Mouse (Mus musculus) erythroid progenitor cell, adult 5-6 weeks (primary cell): ENCODE results near the gene C1qtnf7. TPM values are rescaled to one million over a fixed set of nuclear protein-coding genes. Genes with fewer than 3 reads are reported as not detected.

Experiments used
- ATAC-seq: replicated peaks from 2 replicates; pipeline ENCODE4 v1.8.0; 2016; ENCODE audit warnings: moderate number of reproducible peaks, mild to moderate bottlenecking, moderate TSS enrichment, inconsistent platforms; ENCODE audit not compliant: poor library complexity, low FRiP score, severe bottlenecking
- total RNA-seq, 2 experiments: library from RNA; stranded (forward) in 1 of 2; stranded (reverse) in 1 of 2; fragments of 150-400 nt in 1 of 2; fragments of 186-747, 209-891 nt in 1 of 2; gene quantifications; 2 replicates each; pipeline versions ENCODE4 v1.2.3 to v1.2.4; 2015 to 2017; ENCODE audit warnings: low replicate concordance in 2 of 2

C1qtnf7 gene
- total RNA-seq (2015; ENCODE audit: low replicate concordance) = not detected in 2 replicates
- total RNA-seq (2017; ENCODE audit: low replicate concordance) = not detected in 2 replicates

DNA sequence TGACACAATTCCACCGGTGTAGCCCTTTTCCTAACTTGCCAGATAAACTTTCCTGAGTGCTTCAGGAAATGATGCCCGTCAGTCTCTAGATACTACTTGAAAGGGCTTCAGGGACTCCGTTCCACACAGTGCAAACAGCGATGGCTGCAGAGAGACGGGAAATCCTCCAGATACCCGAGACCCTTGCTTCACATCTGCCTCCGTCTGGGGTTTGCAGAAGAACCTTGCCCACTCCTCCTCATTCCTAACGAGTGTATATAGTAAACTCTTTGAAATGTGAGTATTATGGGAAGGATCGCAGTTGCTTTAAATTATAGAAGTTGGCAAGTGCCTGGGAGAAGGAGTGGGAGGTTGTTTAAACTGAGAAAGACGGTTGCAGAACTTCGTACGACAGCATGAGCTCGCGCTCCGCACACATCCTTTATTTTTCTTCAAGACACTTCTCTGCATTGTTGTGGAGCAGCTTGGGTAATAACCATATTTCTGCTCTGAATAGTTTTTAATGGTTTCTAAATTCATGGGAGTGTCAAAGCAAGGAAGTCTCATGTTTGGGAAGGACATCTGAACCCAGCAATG lies at the start of gene C1qtnf7:
C1qtnf7 (plus strand) TSS at position 138 of the 576 bp plus-strand sequence.
- no peak for ATAC-seq

DNA sequence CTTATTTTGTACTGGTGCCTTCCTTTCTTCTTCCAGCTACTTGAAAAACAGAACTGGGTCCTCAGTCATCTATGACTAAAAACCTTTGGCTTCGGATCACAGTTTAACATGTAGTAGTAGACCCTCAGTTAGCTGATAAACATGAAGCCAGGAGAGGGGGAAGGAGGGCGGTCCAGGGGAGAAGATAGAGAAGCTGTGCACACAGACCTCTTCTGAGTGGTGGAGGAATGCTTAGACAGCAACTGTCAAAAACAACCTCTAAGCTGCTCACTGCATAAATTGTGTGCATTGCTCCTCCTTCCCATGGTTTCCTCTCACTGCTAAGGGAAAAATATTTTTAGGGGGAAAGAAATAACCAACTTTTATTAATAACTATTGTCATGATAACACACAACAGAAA lies 48.6 kb upstream of the C1qtnf7 start:
- no peak for ATAC-seq

DNA sequence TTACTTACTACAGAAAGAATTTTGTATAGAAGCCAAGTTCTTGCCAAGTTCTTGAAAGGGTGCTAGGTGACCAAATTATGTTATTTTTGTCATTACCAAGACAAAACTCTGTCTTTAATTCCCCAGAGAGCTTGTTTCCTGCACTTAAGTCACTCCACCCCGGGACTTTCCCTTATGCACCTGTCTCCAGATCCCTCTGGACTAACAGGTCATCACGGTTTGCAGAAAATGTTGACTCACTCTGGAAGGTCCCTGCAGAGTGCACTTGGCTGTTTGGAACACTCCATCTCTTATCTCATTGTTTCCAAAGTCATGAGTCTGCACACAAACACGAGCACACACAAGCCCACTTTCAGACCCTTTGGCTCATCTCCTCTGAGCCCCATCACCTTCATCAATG lies 48.1 kb upstream of the C1qtnf7 start:
- ATAC-seq = no peak

DNA sequence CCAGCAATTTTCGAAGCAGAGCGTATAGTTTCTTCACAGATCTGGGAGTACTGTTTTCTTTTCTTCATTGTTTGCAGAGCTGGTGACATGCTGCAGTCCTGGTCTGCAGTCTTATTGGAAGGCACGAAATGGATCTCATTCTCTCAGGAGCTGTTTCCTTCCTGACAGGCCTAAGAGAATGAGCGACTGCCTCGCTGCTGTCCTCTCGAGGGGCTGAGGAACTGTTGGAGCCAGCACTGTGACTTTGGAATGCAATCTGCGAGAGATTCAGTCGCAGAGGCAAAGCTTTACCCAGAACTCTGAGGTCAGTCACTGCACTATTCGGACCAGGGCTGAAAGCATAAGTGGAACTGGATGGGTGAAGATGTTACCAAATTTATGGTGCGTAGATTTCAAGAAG lies 46.4 kb upstream of the C1qtnf7 start:
- ATAC-seq = no peak

DNA sequence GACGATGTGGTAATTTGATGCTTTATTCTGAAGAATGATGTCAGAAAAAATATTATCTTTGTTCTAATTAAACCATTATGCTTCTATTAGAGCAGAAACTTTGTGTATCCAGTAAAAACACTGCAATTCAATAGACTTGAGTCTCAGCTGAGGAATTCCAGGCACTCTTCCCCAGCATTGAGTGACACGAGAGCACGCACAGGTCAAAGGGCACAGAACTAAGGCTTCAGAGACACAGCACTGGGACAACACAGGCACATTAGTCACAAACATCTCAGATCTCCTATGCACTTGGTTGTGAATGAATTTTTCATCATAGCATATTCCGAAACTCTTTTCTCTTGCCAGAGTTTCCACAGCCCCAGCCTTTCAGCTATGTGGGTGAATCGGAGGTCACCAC lies 37.4 kb upstream of the C1qtnf7 start:
- ATAC-seq = no peak

DNA sequence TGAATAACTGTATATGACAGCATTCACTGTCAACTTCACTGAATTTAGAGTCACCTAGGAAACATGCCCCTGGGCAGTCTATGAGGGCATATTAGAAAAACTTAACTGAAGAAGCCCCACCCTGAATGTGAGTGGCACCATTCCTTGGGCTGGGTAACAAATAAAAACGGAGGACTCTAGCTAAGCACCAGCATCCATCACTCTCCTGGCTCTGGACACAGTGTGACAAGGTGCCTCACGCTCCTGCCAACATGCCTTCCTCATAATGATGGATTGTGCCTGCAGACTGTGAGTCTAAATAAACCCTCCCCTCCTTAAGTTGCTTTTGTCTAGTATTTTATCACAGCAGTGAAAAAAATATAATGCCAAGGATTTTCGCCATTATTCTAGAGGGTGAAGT lies 35.3 kb upstream of the C1qtnf7 start:
- no peak for ATAC-seq

DNA sequence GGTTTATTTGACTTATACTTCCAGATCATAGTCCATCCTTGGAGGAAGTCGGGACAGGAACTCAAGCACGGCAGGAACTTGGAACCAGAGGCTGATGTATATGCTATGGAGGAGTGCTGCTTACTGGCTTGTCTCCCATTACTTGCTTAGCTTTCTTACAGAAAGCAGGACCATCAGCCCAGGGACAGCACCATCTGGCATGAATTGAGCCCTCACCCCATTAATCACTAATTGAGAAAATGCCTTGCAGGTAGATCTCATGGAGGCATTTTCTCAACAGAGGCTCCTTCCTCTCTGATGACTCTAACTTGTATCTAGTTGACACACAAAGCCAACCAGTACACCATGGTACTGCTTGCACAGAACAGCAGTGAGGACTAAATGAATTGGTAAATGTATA lies 34.6 kb upstream of the C1qtnf7 start:
- no peak for ATAC-seq

DNA sequence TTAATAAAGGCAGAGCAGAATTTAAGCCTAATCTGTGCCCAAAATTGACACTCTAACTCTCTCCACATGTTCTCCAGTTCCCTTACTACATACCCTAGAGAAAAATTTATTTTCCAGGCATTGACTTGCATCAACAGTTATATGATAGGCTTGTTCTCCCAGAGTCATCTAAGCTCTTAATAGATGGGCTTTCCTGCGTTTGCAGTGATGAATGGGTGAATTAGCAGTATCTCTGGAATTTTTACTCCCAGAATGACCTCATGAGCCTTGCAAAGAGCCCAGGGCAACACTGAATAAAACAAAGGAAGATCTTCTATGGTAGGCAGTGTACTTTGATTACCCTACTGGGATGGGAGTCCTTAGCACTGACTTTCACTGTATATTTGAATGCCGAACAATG lies 33.5 kb upstream of the C1qtnf7 start:
- ATAC-seq = no peak

DNA sequence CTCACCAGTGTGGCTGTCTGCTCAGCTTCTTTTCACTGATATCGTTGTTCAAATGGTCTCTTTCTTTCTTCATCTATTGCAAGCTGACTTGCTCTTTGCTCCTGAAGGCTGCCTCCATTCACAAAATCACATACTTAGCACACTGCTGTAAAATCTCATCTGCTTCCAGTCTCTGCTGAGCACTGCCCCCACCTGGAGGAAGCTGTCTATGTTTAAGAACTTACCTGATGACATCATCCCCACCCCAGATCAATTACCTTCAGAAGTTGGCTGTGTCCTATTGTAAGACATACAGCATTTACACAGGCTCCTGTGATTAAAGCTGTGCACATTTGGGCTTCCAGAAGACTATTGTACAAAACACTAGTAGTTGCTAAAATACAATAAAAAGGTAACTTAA lies 13.5 kb upstream of the C1qtnf7 start:
- no peak for ATAC-seq

DNA sequence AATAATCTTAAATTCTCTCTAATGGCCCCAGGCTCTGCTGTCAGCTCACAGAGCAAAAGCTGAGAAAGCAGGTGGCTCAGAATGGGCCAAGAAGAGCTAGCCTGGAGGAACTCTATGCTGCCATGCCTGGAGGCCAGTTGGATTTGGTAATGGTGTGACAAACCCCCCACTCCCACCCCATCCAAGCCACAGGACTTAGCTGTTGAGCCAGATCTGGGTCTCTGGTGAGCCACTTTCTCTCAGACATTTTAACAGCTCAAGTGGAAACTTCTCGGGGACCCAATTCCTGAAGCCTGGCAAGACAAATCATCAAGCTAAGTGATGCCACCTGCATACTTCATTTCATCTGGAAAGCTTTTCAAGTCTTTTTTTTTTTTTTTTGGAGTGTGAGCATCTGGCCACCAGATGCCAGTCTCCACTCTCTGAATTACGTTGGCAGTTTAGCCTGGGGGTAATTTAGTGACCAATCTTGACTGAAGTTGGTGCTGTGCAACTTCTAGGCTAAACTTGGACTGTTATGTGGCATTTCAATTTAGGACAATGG lies 11.0 kb upstream of the C1qtnf7 start:
- ATAC-seq = no peak

DNA sequence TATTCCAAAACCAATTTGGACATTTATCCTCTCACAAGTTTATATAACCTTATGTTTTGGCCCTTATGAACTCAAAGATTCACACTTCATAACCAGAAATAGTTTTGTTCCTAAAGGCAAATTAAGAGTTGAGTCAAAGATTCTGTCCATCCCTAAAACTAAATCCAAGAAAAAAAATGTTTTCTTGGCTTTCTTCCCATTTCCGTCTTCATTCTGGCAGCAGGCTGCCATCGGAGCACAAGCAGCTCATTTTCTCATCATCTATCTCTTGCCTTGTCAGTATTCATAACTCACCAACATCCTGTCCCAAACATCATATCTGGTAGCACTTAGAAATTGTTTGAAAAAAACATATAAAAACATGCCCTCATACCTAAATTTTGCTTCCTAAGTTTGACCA lies 6.9 kb upstream of the C1qtnf7 start:
- ATAC-seq = no peak

DNA sequence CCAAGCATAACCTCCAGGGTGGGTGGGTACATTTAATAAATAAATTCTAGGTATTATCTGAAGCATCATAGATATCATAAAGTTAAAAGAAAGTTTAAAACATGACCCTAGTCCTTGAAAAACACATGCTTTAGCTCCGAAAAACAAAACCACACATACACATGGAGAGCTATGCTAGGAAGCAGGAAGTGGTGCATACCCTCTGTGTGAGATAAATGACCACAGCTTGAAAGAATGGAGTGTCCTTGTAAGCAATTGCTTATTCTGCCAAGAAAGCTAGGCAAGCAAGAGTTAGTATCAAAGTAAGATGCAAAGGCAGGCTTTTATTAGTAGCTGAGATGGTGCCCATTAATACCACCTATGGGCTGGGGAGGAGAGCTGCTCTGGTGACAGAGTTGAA lies 6.4 kb upstream of the C1qtnf7 start:
- ATAC-seq = no peak

DNA sequence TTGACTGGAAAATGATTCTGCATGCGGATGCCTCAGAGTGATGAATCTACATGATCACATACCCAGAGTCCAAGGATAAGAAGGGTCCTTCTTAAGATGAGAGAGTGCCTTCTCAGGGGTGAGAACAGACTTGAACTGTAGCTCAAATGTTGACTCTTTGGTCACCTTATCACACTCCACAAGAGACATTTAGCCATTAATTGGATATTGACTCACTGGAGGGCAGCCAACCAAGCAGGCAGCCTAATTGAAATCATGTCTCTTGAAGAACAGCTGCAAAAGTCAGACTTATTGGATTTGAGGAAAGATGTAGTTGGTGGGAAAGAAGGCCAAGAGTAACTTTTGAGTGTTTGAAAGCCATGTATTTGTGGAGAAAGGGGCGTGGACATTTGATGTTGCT lies 4.2 kb upstream of the C1qtnf7 start:
- no peak for ATAC-seq

DNA sequence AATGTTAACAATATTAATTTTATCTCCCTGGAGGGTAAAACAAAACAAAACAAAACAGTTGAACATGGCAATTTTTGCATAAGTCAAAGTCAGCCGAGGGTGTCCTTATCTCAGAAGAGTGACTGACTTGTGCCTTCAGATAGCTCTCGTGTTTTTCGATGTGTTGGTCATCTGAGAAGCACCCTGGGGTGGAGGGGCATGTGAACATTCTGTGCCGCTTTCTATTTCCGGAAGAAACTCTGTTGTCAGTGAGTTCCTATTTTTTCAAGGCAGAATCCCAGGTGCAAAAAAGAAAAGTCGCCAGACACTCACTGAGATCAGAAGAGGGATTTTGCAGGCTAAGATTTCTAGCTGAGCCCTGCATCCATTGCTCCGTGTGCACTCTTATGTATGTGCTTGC lies 1.2 kb downstream of the C1qtnf7 start:
- ATAC-seq = no peak

DNA sequence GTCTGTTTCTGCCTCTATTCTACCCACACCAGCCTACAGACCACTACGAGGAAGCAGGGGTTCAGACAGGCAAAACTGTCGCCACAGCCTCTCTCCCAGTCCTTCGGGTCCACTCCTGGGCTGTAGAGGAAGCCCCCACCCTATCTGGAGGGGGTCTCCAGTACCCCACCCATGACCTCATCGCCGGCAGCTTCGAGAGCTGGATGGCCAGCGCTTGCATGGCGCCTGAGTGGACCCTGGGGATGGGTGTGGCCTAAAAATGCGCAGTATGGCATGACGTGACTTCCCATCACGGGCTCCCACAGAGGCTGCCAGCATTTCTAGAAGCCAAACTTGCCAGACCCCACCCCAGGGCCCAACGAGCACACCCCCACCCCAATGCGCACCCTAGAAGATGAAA lies 2.0 kb downstream of the C1qtnf7 start:
- no peak for ATAC-seq

DNA sequence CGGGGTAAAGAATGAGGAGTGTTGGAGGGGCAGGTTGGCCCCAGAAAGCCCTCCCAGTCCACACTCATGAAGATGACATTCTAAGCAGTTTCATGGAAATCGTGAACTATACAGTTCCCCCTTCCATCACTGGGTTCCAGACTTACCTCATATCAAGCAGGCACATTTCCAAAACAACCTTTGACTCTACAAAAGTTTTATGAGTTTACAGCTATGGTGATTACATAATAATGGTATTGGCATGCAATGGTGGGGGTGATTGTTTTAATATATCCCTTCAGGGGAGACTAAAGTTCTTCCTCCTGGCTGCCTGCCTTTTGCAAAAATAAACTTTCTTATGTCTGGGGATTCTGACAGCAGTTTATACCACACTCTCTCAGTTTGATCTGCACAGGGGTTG lies 4.6 kb downstream of the C1qtnf7 start:
- no peak for ATAC-seq

DNA sequence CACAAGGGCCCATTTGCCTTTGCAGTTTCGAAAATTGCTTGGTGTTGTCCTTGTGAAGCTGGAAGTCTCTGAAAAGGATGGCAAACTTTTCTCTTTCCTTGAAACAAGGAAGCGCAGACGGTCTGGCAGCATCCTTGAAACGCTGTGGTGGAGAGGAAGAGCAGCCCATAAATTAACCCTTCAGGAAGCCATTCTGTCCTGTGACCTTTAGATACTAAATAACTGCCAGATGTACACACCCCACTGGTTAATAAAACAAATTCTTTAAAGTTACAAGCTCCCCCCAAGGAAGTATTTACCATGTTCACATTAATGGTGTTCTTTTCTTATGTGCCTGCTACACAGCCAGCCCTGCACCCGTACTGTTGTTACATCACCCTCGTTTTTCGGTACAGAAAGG lies 6.0 kb downstream of the C1qtnf7 start:
- ATAC-seq = no peak

DNA sequence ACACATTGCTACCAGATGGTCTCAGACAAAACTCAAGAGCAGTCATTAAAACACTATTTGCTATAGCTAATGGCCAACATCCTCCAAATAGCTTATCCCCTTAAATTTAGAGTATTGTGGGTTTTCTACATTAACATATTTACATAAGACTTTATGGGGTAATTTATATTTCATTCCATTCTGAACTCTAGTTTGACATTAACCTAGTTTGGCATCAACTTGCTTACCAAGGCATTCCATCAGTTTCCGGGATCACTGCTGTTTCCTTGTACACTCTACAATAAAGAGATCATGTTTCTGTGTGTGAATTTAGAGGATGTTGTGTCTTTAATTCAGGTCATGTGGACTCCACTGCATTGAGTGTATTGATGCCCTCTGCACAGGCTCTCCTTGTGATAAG lies 7.5 kb downstream of the C1qtnf7 start:
- ATAC-seq = no peak

DNA sequence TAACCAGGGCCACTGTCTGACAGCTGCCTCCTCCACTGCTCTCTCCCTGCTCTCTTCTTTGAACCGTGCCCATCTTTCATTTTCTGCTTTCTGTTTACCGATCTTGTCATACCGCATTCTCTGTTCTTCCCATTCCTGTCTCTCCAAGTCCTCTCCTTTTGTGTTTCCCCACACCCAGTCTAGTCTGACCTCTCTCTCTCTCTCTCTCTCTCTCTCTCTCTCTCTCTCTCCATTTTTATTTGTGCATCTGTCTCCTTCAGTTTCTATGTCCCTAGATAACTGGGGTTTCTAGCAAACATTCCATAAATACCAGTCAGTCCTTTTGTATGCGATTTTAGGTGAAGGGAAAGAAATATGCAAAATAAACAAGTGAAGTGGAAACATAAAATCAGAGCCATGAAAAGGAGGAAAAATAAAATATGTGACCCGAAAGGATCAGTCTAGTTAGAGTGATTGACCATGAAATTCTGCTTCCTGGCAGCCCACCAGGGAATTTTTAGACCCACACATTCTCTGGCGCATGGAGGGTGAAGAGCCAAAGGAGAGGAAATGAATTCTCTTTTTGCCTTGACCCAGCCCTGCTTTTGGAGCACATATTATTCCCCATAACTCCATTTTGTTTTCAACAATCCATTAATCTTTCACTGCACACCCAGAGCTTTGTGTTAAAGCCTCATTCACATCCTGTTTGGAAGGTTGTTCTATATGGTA lies 11.7 kb downstream of the C1qtnf7 start:
- no peak for ATAC-seq

DNA sequence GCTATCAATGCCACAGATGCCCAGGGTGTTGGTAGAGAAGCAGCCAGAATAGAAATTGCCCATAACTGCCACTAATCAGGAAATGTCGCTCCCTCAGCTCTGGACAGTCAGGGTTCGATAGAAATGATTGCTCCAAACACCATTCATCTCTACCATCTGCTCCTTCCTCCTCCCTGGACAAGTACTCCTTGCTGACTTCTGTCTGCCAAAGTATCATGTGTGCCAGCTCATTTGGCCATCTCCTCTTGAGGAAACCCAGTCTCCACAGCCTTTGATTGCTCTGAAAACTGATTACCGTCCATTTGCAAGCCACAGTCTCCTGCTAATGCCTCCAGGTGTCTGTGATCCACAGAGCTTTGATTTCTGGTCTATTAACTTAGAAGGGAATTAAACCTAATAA lies 14.8 kb downstream of the C1qtnf7 start:
- no peak for ATAC-seq

DNA sequence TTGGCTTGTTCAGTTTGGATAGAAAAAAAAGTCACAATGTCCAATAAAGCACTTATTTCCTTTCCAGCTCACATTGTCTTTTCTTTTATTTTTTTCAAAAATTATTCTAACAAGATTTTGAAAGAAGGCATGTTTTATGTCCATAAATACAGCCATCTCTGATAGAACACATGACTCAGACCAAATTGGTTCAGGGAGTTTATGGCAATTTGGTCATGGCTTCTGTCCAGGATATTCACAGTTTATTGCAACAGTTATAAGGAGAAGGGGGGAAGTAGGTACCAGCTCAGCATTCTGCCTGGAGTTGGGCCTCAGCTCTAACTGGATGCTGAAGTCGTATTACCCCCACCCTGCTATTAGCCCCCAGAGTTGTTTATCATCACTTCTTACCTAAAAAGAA lies 15.5 kb downstream of the C1qtnf7 start:
- ATAC-seq = no peak
